23 mouse cellular contexts compared by ENCODE assay signal in the genomic region with DNA sequence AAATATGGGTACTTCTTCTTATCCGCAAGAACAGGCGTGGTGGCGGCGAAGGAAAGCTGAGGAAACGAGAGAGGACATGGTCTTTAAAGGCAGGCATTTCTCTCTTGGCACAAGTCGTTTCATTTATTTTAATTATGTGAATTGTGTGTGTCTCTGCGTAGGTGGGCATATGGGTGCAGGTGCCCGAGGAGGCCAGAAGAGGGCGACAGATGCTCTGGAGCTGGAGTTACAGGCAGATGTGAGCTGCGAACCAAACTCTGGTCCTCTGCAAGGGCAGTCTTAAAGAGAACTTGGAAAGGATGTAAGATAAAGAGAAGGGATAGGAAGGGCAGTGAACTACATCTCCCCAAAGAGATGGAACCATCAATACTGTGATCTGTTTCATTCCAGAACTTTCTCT.
DNase-seq lines count a peak whose midpoint lies in the region; ATAC-seq and TF ChIP-seq lines count a peak whose summit lies in the region.
"Had no signal": no experiment of that assay in that cellular context is flagged by ENCODE, and none has a peak within 500 bp of the region (broad histone marks: within the 10 kb centered on the region; RNA-seq: fewer than 3 reads in every experiment).

No protein-coding gene starts in this region.

- H3K27me3 ChIP-seq in hindbrain, postnatal 0 days (ENCODE audit: insufficient read depth, low read length) = no peaks in the 10 kb centered on the region
- H3K27me3 ChIP-seq in hindbrain, embryonic 12.5 days = no peaks in the 10 kb centered on the region
- no peaks in the 10 kb centered on the region for H3K27me3 ChIP-seq in liver, embryonic 14.5 days (ENCODE audit: control insufficient read depth, insufficient read depth, low read length)
- H3K27me3 ChIP-seq in liver, embryonic 12.5 days (replicated peaks) = peaks cover 5% of the 10 kb centered on the region; the same call in 1 of the 2 replicates
- no peaks in the 10 kb centered on the region for H3K27me3 ChIP-seq in ES-Bruce4 (ENCODE audit: control insufficient read depth, insufficient read depth, low read length, poor library complexity, severe bottlenecking)
- H3K27me3 ChIP-seq: heart, embryonic 13.5 days; hindbrain, embryonic 15.5 days; midbrain, embryonic 13.5 days had no signal

- H3K4me3 ChIP-seq in hindbrain, postnatal 0 days (ENCODE audit: low read length) = no peak overlapping the region
- H3K4me3 ChIP-seq in hindbrain, embryonic 12.5 days = no peak overlapping the region
- H3K4me3 ChIP-seq in liver, embryonic 14.5 days (ENCODE audit: insufficient read depth in 1 of 2, low read depth in 2 of 2, low read length in 2 of 2) = no peak overlapping the region
- H3K4me3 ChIP-seq in liver, embryonic 12.5 days = no peak overlapping the region
- H3K4me3 ChIP-seq in ES-Bruce4 (ENCODE audit: low read depth, low read length) = peak overlapping the region; percentile 34
- no peak overlapping the region for H3K4me3 ChIP-seq in bone marrow, adult 2 months (replicated peaks; ENCODE audit: control insufficient read depth, low read depth, low read length)
- H3K4me3 ChIP-seq: erythroblast, embryonic 14.5 days; heart, embryonic 13.5 days; hindbrain, embryonic 15.5 days; midbrain, embryonic 13.5 days had no signal

- no peak overlapping the region for H3K9ac ChIP-seq in hindbrain, postnatal 0 days (replicated peaks; ENCODE audit: low read length)
- no peak overlapping the region for H3K9ac ChIP-seq in hindbrain, embryonic 12.5 days
- H3K9ac ChIP-seq in liver, embryonic 14.5 days (replicated peaks) = no peak overlapping the region
- no peak overlapping the region for H3K9ac ChIP-seq in liver, embryonic 12.5 days
- no peak overlapping the region for H3K9ac ChIP-seq in ES-Bruce4 (ENCODE audit: low read depth, poor library complexity, severe bottlenecking)
- H3K9ac ChIP-seq: heart, embryonic 13.5 days; hindbrain, embryonic 15.5 days; midbrain, embryonic 13.5 days had no signal

- H3K9me3 ChIP-seq in hindbrain, postnatal 0 days (ENCODE audit: low read length) = no peaks in the 10 kb centered on the region
- H3K9me3 ChIP-seq in hindbrain, embryonic 12.5 days (replicated peaks) = no peaks in the 10 kb centered on the region
- H3K9me3 ChIP-seq in liver, embryonic 14.5 days (ENCODE audit: control insufficient read depth, low read length) = no peaks in the 10 kb centered on the region; the same call in 1 of the 2 replicates
- H3K9me3 ChIP-seq in liver, embryonic 12.5 days (replicated peaks) = peaks cover 16% of the 10 kb centered on the region; the same call in 1 of the 2 replicates
- 0 out of 2 replicates have a peak, but pooled peaks cover 2% of the 10 kb centered on the region for H3K9me3 ChIP-seq in ES-Bruce4 (replicated peaks; ENCODE audit: control insufficient read depth, insufficient read depth, low read length, poor library complexity, severe bottlenecking)
- H3K9me3 ChIP-seq: hindbrain, embryonic 15.5 days; midbrain, embryonic 13.5 days had no signal

- TF ChIP-seq EP300 in liver, embryonic 14.5 days (IDR thresholded peaks at IDR 0.05; ENCODE audit: low read depth) = no peak
- TF ChIP-seq EP300 in ES-Bruce4 (IDR thresholded peaks at IDR 0.05; ENCODE audit: insufficient read depth, low read depth, low read length) = no peak

- H3K4me1 ChIP-seq in hindbrain, postnatal 0 days (ENCODE audit: insufficient read depth, low read length) = no peaks in the 10 kb centered on the region
- H3K4me1 ChIP-seq in hindbrain, embryonic 12.5 days = no peaks in the 10 kb centered on the region
- no peaks in the 10 kb centered on the region; a peak in 1 of 4 replicates for H3K4me1 ChIP-seq in liver, embryonic 14.5 days (replicated peaks; ENCODE audit: control insufficient read depth in 2 of 2, insufficient read depth in 2 of 2, low read length in 1 of 2)
- no peaks in the 10 kb centered on the region; the same call in 1 of the 2 replicates for H3K4me1 ChIP-seq in liver, embryonic 12.5 days
- H3K4me1 ChIP-seq in ES-Bruce4 (ENCODE audit: control insufficient read depth, insufficient read depth, low read length) = no peaks in the 10 kb centered on the region
- no peaks in the 10 kb centered on the region for H3K4me1 ChIP-seq in bone marrow, adult 2 months (ENCODE audit: control insufficient read depth, insufficient read depth, low read length)
- H3K4me1 ChIP-seq: heart, embryonic 13.5 days; midbrain, embryonic 13.5 days had no signal

- no peak overlapping the region for H3K4me2 ChIP-seq in hindbrain, postnatal 0 days (ENCODE audit: low read depth, low read length)
- H3K4me2 ChIP-seq in hindbrain, embryonic 12.5 days (replicated peaks) = no peak overlapping the region
- H3K4me2 ChIP-seq in liver, embryonic 14.5 days (ENCODE audit: low read depth) = no peak overlapping the region
- no peak overlapping the region for H3K4me2 ChIP-seq in liver, embryonic 12.5 days
- H3K4me2 ChIP-seq: heart, embryonic 13.5 days; hindbrain, embryonic 15.5 days; midbrain, embryonic 13.5 days had no signal

- no peak for TF ChIP-seq POLR2A in ES-Bruce4 (IDR thresholded peaks at IDR 0.05; ENCODE audit: insufficient read depth, low read length)
- TF ChIP-seq POLR2A in bone marrow, adult 2 months (IDR thresholded peaks at IDR 0.05; ENCODE audit: borderline replicate concordance, control insufficient read depth, low read depth, low read length) = no peak

- DNase-seq in hindbrain, postnatal 0 days (ENCODE audit: low spot score) = no peak
- DNase-seq in liver, embryonic 14.5 days (ENCODE audit: low read depth in 3 of 3, low spot score in 3 of 3) = no peak
- no peak for DNase-seq in ovary, postnatal 10 days (ENCODE audit: low spot score)
- DNase-seq: adrenal gland, postnatal 10 days; cerebellum, adult 11-12 months; cerebellum, postnatal 10 days; gastrocnemius, postnatal 10 days; heart, postnatal 10 days; kidney, adult 18-20 months; kidney, postnatal 4 days; lung, adult 18-20 months; right cerebral cortex, adult 18-20 months; spleen, adult 18-20 months had no signal

- no peak for ATAC-seq in hindbrain, postnatal 0 days
- ATAC-seq in hindbrain, embryonic 12.5 days (ENCODE audit: low FRiP score) = no peak
- no peak for ATAC-seq in liver, embryonic 14.5 days (ENCODE audit: insufficient read depth)
- no peak for ATAC-seq in liver, embryonic 12.5 days
- ATAC-seq: lung, postnatal 0 days; midbrain, embryonic 13.5 days had no signal

- peak overlapping the region; percentile 54; the same call in 1 of the 2 replicates for H3K27ac ChIP-seq in hindbrain, postnatal 0 days
- H3K27ac ChIP-seq in hindbrain, embryonic 12.5 days = no peak overlapping the region
- H3K27ac ChIP-seq in liver, embryonic 14.5 days = no peak overlapping the region
- no peak overlapping the region for H3K27ac ChIP-seq in liver, embryonic 12.5 days
- H3K27ac ChIP-seq in ES-Bruce4 (ENCODE audit: insufficient read depth, low read length) = no peak overlapping the region
- H3K27ac ChIP-seq in bone marrow, adult 2 months (ENCODE audit: control insufficient read depth, insufficient read depth, low read depth, low read length, poor library complexity) = no peak overlapping the region
- H3K27ac ChIP-seq: heart, embryonic 13.5 days; macrophage; midbrain, embryonic 13.5 days had no signal

- peak; percentile 34 for TF ChIP-seq CTCF in hindbrain, postnatal 0 days (IDR thresholded peaks at IDR 0.05; ENCODE audit: low read depth)
- TF ChIP-seq CTCF in liver, embryonic 14.5 days (IDR thresholded peaks at IDR 0.05; ENCODE audit: low read depth) = peak; percentile 60
- peak; percentile 52 for TF ChIP-seq CTCF in ES-Bruce4 (IDR thresholded peaks at IDR 0.05; ENCODE audit: low read depth, low read length)
- 0 out of 2 replicates have a peak, but pooled peaks have one; percentile 10 for TF ChIP-seq CTCF in bone marrow, adult 2 months (IDR thresholded peaks at IDR 0.05; ENCODE audit: control insufficient read depth, insufficient read depth, low read length)

- H3K36me3 ChIP-seq in hindbrain, postnatal 0 days (ENCODE audit: insufficient read depth, low read length) = 0 out of 2 replicates have a peak, but pooled peaks cover 4% of the 10 kb centered on the region
- H3K36me3 ChIP-seq in hindbrain, embryonic 12.5 days = no peaks in the 10 kb centered on the region
- H3K36me3 ChIP-seq in liver, embryonic 14.5 days (replicated peaks; ENCODE audit: control insufficient read depth, insufficient read depth, low read depth) = no peaks in the 10 kb centered on the region
- H3K36me3 ChIP-seq in liver, embryonic 12.5 days = no peaks in the 10 kb centered on the region
- no peaks in the 10 kb centered on the region for H3K36me3 ChIP-seq in ES-Bruce4 (ENCODE audit: control insufficient read depth, insufficient read depth, low read length, poor library complexity, severe bottlenecking)
- H3K36me3 ChIP-seq: heart, embryonic 13.5 days; midbrain, embryonic 13.5 days had no signal

- WGBS in hindbrain, postnatal 0 days = 93% methylated on average over 10 of the region's 10 CpGs
- 95% methylated on average over 10 of the region's 10 CpGs for WGBS in hindbrain, embryonic 12.5 days
- WGBS in liver, embryonic 14.5 days (ENCODE audit: insufficient replicate concordance) = 81% methylated on average over 10 of the region's 10 CpGs
- WGBS in liver, embryonic 12.5 days (ENCODE audit: insufficient replicate concordance) = 89% methylated on average over 10 of the region's 10 CpGs
- 94% methylated on average over 10 of the region's 10 CpGs for WGBS in bone marrow, adult 2 months

Comparison
In these comparisons a context has a peak if more than half of its experiments do, and no peak if none do; other contexts are left out.
1. CTCF ChIP-seq: peak in every context shown above with its lines; median percentile 60 in liver, embryonic 14.5 days; 52 in ES-Bruce4; 34 in hindbrain, postnatal 0 days; 10 in bone marrow, adult 2 months.